Mouse (Mus musculus): ENCODE measurements around the gene Cse1l.

Gene Cse1l

DNA sequence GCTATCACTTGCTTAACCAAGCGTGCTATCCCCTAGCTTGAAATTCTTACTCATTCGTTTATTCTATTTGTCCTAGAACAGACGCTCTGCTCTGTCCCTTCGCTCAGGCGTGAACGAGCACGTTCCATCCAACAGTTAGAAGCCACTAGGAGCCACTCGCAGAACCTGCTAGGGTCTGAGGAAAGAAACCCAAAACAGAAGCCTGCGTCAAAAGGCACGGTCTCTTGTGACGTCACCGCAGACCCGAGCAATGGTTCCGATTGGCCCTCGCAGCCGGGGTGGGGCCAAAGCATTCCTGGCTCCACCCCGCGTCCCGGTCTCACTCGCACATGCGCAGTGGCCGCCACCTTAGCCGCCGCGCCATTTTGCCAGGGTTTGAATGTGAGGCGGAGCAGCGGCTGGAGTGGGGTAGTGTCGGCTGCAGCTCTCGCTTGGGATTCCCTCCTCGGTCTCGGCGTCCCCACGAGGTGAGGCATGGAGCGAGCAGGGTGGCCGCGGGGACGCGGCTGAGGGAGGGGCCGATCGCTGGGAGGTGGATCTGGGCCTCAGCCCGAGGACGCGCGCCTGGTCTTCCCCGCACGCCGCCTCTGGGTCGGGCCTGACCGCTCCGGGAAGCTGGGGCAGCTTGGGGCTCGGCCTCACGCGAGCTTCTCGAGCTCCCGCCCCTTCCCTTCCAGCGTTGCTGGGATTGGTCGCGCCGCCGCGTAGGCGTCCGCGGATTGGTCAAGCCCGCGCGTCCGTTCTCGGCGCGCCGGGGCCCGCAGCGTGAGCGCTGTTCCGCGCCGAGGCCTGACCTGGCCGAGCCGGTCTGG lies at the start of gene Cse1l:
Cse1l (plus strand) TSS at position 330 of the 812 bp plus-strand sequence.
- DNase-seq = peak; percentile 98

DNA sequence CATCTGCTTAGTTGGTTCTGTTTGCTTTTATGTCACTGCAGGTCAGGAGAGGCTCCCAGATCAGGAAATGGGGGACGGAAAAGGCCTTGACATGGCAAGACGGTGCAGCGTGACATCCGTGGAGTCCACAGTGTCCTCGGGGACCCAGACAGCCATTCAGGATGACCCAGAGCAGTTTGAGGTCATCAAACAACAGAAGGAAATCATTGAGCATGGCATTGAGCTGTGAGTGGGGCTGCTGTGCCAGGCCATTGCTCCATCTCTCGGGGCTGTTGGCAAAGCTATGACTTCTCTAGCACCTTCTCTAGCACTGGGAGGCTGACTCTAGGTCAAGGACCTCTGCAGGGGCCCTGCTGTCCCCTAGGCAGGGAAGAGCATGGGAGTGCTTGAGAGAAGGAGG lies 49.5 kb upstream of the Cse1l start:
- DNase-seq = no peak

- DNase-seq = peak; percentile 19
These were observed 48.7 kb upstream of the Cse1l start for GRCm38 (mm10) chr2:166857118-166857517.

- no peak for DNase-seq
These were observed 46.6 kb upstream of the Cse1l start for GRCm38 (mm10) chr2:166859214-166859613.

DNA sequence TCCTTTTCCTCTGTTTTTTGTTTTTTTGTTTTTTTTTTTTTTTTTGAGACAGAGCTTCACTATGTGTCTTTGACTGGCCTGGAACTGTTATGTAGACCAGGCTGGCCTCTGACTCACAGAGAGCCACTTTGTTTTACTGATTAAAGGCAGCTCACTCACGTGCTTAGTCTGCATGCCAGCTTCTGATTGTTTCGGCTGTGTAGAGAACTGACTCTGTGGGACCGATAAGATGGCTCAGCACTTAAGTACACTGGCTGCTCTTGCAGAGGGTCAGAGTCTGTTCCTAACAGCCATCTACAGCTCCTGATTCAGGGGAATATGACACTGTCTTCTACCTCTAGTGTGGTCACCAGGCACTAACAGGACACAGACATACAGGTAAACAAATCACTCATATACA lies 43.3 kb upstream of the Cse1l start:
- DNase-seq = no peak

DNA sequence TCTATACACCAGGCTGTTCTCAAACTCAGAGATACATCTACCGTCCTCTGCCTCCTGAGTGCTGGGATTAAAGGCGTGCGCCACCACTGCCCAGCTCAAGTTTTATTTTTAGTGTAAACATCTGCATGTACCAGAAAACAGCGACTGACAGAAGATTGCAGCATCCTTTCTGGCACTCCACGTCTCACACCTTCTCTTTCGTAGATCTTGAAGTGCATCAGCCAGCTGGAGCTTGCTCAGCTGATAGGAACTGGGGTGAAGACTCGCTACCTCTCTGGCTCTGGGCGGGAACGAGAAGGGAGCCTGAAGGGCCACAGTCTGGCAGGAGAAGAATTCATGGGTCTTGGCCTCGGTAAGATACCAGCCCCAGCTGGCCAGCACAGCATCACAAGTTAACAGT lies 40.4 kb upstream of the Cse1l start:
- DNase-seq = no peak

- DNase-seq = no peak
These were observed 35.5 kb upstream of the Cse1l start for GRCm38 (mm10) chr2:166870271-166870865.

GRCm38 (mm10) chr2:166870899-166871298 lies 34.9 kb upstream of the Cse1l start:
- DNase-seq = no peak

DNA sequence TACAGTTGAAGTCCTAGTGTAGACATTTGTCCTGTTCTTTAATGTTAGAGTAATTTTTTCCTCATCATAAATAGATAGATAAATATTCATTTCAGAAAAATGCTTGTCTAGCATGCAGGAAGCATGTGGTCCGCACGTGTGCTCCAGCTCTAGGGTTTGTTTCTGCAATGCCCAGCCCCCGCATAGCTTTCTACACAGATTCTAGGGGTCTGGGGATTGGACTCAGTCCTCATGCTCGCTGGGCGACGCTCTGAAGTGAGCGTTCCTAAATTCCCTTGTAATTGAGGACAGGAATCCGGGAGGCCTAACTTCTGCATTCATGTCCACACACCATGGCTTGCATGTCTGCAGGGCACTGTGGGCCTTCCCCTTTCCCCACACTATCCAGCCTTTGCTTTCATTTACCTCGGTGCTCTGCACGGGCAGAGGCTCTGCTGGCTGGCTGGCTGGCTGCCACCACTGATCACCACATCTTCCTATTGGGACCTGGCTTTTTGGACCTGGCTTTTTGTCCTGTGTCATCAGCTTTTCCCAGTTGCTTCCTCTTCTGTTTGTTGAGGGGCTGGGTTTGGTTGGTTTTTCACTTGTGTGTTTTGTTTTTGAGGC lies 31.1 kb upstream of the Cse1l start:
- DNase-seq = peak; percentile 13

- DNase-seq = no peak
These were observed 30.3 kb upstream of the Cse1l start for GRCm38 (mm10) chr2:166875561-166875960.

DNA sequence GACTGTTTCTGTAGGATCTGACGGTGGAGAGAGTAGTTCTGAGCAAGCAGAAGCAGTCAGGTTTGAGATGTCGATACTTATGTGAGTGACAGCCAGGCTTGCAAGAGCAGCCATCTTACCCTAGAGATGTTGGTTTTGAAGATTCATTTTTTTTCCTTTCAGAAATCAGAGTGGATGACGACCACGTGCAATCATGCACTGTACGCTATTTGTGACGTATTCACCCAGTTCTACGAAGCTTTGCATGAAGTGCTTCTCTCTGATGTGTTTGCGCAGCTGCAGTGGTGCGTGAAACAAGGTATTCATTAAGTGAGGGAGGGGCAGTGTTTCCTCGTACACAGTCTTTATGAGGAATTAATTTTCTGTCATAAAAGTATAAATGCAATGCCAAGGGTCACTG lies 29.5 kb upstream of the Cse1l start:
- DNase-seq = no peak

DNA sequence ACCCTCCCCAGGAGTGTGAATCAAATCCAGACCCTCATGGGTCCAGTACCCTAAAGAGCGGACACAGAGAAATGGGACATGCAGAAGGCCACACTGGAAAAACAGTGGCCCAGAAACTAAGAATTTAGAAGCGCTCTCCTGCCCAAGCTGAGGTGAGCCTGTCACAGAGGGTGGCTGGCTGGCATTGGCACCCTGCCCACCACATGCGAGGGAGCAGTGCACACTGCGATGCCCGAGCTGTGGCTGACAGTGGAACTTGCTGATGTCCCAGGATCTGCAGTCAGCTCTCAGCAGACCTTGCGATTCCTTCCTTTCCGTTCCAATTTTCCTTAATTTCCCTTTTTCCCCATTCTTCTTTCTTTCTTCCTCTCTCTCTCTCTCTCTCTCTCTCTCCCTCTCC lies 20.8 kb upstream of the Cse1l start:
- DNase-seq = no peak

GRCm38 (mm10) chr2:166885619-166886018 lies 20.2 kb upstream of the Cse1l start:
- DNase-seq = no peak

- no peak for DNase-seq
These were observed 19.6 kb upstream of the Cse1l start for GRCm38 (mm10) chr2:166886231-166886630.

DNA sequence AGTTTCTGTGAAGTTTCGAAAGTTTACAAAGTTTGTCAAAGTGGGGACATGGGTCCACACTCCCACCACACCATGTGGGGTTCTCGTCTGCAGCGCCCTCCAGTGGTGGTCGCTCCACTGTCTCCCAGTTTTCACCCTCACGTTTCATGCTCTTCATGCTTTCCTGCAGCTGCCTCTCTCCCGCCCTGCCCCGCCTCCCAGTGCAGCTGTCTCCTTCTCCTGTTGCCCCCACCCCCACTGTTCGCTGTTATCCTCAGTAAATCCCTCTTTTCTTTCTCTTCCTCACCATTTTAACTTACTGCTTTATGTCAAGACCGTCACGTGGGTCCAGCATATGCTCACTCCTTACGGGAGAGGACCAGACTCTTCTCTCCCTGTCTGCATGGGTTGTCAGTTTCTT lies 18.0 kb upstream of the Cse1l start:
- peak; percentile 49 for DNase-seq

DNA sequence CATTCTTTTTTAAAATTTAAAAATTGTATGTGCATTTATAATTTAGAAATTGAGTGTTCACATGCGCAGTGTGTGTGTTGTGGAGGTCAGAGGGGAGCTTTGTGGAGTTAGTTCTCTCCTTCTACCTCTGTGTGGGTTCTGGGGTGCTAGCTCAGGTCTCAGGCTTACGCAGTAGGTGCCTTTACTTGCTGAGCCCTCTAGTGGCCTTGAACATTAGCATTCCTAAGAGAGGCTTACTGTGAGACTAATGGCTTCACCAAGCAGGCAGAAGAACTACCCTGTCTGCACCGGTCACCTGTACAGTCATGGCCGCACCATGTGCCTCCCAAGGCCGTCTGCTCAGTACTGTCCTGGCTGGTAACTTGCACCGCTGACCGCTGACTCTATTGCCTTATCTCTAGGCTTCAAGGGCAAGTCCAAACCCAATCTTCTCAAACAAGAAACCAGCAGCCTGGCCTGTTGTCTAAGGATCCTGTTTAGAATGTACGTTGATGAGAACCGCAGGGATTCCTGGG lies 14.4 kb upstream of the Cse1l start:
- no peak for DNase-seq

GRCm38 (mm10) chr2:166892158-166892680 lies 13.6 kb upstream of the Cse1l start:
- DNase-seq = no peak

DNA sequence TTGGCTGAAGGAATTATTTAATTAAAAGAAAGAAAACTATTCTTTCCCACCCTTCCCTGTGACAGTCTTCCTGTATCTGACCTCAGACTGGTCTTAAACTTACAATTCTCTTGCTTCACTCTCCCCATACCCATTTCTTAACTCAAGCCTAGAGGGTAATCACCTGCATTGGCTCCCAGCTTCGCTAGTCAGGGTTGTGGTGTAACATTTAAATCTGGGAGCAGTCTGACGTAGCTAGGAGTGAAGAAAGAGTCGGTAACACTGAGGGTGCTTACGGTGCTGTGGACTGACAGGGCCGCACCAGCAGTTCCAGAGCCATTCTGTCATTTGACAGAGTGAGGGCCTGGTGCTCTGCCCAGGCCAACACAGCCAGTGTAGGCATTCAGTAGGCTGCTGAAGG lies 12.8 kb upstream of the Cse1l start:
- no peak for DNase-seq

DNA sequence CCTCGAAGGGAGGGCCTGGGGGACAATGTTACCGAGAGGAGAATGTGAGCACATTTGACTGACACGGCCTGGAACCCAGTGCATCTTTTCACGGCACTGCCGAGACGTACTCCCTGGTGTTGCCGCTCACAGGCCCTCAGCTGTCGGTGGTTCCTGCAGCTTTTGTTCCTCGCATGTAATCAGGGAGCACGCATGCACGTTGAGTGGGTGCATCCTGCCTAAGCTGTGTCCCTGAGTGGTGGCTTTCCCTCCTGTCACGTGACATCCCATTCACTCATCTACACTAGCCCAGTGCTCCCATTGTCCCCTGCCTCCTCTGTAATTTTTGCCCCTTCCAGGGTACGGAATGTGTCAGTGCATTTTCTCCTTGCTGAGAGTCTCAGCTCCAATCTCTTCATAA lies 9.5 kb upstream of the Cse1l start:
- DNase-seq = no peak

GRCm38 (mm10) chr2:166896974-166897373 lies 8.9 kb upstream of the Cse1l start:
- no peak for DNase-seq

GRCm38 (mm10) chr2:166899161-166899560 lies 6.7 kb upstream of the Cse1l start:
- no peak for DNase-seq

DNA sequence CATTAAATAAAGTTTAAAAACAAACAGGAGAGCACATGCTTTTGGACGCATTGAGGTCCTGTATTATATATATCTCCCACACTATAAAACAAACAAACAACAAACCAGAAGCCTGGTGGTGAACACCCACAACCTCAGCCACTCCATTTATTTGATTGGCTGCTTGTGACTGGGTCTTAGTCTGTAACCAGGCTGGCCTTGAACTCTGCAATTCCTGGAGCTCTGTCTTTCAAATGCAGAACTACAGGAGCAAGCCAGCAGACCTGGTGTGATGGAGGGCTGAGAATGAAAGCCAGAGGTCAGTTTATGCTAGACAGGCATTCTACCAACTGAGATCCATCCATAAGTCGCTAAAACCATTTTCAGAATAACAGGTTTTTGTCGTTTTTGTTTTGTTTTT lies 6.1 kb upstream of the Cse1l start:
- no peak for DNase-seq

- DNase-seq = no peak
These were observed 4.9 kb upstream of the Cse1l start for GRCm38 (mm10) chr2:166900792-166901505.
